Mouse (Mus musculus) lung, postnatal 0 days (tissue): ENCODE results near the gene Krtap1-3.

Experiments
- CTCF ChIP-seq: IDR thresholded peaks from 2 replicates; pipeline ENCODE4 v1.5.1; 2016; ENCODE audit warnings: antibody characterized with exemption, mild to moderate bottlenecking
- EP300 ChIP-seq: IDR thresholded peaks from 2 replicates; pipeline ENCODE4 v1.6.1; 2016; ENCODE audit warnings: antibody characterized with exemption, mild to moderate bottlenecking, control low read depth

GRCm38 (mm10) chr11:99630890-99631289 lies 39.8 kb upstream of the Krtap1-3 start:
- TF ChIP-seq EP300: no peak
- TF ChIP-seq CTCF: no peak
